Comparison of ENCODE assay signal across 8 mouse cellular contexts in the genomic region with DNA sequence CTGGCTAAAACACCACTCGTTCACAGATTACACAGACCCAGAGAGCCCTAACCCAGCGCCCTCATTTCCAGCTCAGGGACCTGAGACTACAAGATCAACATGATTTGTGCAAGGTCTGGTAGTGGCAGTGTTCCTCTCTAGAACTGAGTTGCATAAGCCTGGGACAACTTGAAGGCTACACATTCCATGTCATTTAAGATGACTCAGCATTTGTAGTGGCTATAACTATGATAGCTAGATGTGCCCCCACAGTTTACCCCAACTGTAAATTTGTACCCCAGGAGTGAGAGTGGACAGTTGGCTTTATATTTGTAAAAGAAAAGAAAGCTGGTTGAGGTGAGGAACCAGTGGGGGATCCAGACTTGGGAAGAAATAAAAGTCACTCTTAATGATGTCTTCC. TPM values are rescaled to one million over a fixed set of nuclear protein-coding genes. Genes with fewer than 3 reads are reported as not detected.
DNase-seq lines count a peak whose midpoint lies in the region; ATAC-seq lines count a peak whose summit lies in the region.
"Had no signal": no experiment of that assay in that cellular context is flagged by ENCODE, and none has a peak within 500 bp of the region (broad histone marks: within the 10 kb centered on the region; RNA-seq: fewer than 3 reads in every experiment).

No protein-coding gene starts in this region.

- no peak for DNase-seq in midbrain, embryonic 11.5 days (ENCODE audit: low spot score, missing footprints)
- peak; percentile 9 to 15 for DNase-seq in cerebellum, postnatal 36 days
- DNase-seq in right cerebral cortex, postnatal 25 days: no peak
- DNase-seq in adrenal gland, adult (ENCODE audit: inconsistent age in 2 of 2, low spot score in 1 of 2): no peak
- no peak for DNase-seq in ovary, postnatal 10 days (ENCODE audit: low spot score)
- DNase-seq: thymus, adult 18-20 months had no signal

- WGBS in midbrain, embryonic 13.5 days: 66% methylated on average over 2 of the region's 2 CpGs
- WGBS in midbrain, embryonic 11.5 days: 61% methylated on average over 2 of the region's 2 CpGs
- WGBS in hindbrain, embryonic 16.5 days: 66% methylated on average over 2 of the region's 2 CpGs

- peaks cover 25% of the 10 kb centered on the region for H3K27me3 ChIP-seq in midbrain, embryonic 13.5 days
- H3K27me3 ChIP-seq in midbrain, embryonic 11.5 days (ENCODE audit: control insufficient read depth, insufficient read depth, low read length): peaks cover 9% of the 10 kb centered on the region
- no peaks in the 10 kb centered on the region for H3K27me3 ChIP-seq in hindbrain, embryonic 16.5 days (replicated peaks; ENCODE audit: control insufficient read depth, insufficient read depth, low read length)

- H3K9me3 ChIP-seq in midbrain, embryonic 13.5 days: no peaks in the 10 kb centered on the region
- H3K9me3 ChIP-seq in midbrain, embryonic 11.5 days (ENCODE audit: control insufficient read depth, low read length): no peaks in the 10 kb centered on the region
- H3K9me3 ChIP-seq in hindbrain, embryonic 16.5 days (ENCODE audit: control insufficient read depth, low read length): no peaks in the 10 kb centered on the region

- H3K4me3 ChIP-seq in midbrain, embryonic 13.5 days (replicated peaks): 0 out of 2 replicates have a peak overlapping the region, but pooled peaks have one; percentile 6
- no peak overlapping the region for H3K4me3 ChIP-seq in midbrain, embryonic 11.5 days (ENCODE audit: low read depth, low read length)
- peak overlapping the region; percentile 49 for H3K4me3 ChIP-seq in hindbrain, embryonic 16.5 days (ENCODE audit: low read length)

- H3K27ac ChIP-seq in midbrain, embryonic 13.5 days: no peak overlapping the region
- H3K27ac ChIP-seq in midbrain, embryonic 11.5 days (ENCODE audit: low read depth, low read length): no peak overlapping the region
- H3K27ac ChIP-seq in hindbrain, embryonic 16.5 days (ENCODE audit: low read depth, low read length): no peak overlapping the region

- no peaks in the 10 kb centered on the region for H3K36me3 ChIP-seq in midbrain, embryonic 13.5 days
- H3K36me3 ChIP-seq in midbrain, embryonic 11.5 days (ENCODE audit: control insufficient read depth, insufficient read depth, low read length): no peaks in the 10 kb centered on the region
- no peaks in the 10 kb centered on the region for H3K36me3 ChIP-seq in hindbrain, embryonic 16.5 days (ENCODE audit: control insufficient read depth, insufficient read depth, low read length)

- H3K4me2 ChIP-seq in midbrain, embryonic 13.5 days (replicated peaks): peak overlapping the region; percentile 26; the same call in 1 of the 2 replicates
- H3K4me2 ChIP-seq in midbrain, embryonic 11.5 days: no peak overlapping the region
- peak overlapping the region; percentile 68 for H3K4me2 ChIP-seq in hindbrain, embryonic 16.5 days (ENCODE audit: low read length)

- H3K9ac ChIP-seq in midbrain, embryonic 13.5 days (replicated peaks): no peak overlapping the region
- no peak overlapping the region for H3K9ac ChIP-seq in midbrain, embryonic 11.5 days (ENCODE audit: low read length)
- H3K9ac ChIP-seq in hindbrain, embryonic 16.5 days (ENCODE audit: low read depth, low read length): no peak overlapping the region

- peaks cover 9% of the 10 kb centered on the region; the same call in 1 of the 2 replicates for H3K4me1 ChIP-seq in midbrain, embryonic 13.5 days (replicated peaks)
- peaks cover 2% of the 10 kb centered on the region; the same call in 1 of the 2 replicates for H3K4me1 ChIP-seq in midbrain, embryonic 11.5 days (ENCODE audit: control insufficient read depth, insufficient read depth, low read length)
- peaks cover 5% of the 10 kb centered on the region for H3K4me1 ChIP-seq in hindbrain, embryonic 16.5 days (ENCODE audit: control insufficient read depth, insufficient read depth, low read depth, low read length)

- ATAC-seq in midbrain, embryonic 13.5 days: no peak
- ATAC-seq in midbrain, embryonic 11.5 days (ENCODE audit: low FRiP score): no peak
- no peak for ATAC-seq in hindbrain, embryonic 16.5 days

RNA-seq across cellular contexts. Expression of a gene that starts 8.9 kb away (rescaled TPM):
- polyA plus RNA-seq in midbrain, embryonic 13.5 days (2015; fragmentation: Nextera tagmentation; extraction: Ambion mirVana): 10.5 and 11.9 TPM in 2 replicates
- polyA plus RNA-seq in midbrain, embryonic 11.5 days (2014; fragmentation: Nextera tagmentation; extraction: Ambion mirVana): 14.1 and 16.9 TPM in 2 replicates
- polyA plus RNA-seq in hindbrain, embryonic 16.5 days (2015; fragmentation: Nextera tagmentation; extraction: Ambion mirVana): 10.1 and 10.4 TPM in 2 replicates

Comparison
In these comparisons a context has a peak if more than half of its experiments do, and no peak if none do; other contexts are left out.
1. DNase-seq: peak in cerebellum, postnatal 36 days (2 of 2); none in midbrain, embryonic 11.5 days (single experiment), right cerebral cortex, postnatal 25 days (single experiment), adrenal gland, adult (0 of 2) and ovary, postnatal 10 days (single experiment).